Mouse (Mus musculus) intestine, postnatal 0 days (tissue): Measurements from ENCODE around the gene Akr1b8. TPM values are rescaled to one million over a fixed set of nuclear protein-coding genes. Genes with fewer than 3 reads are reported as not detected.
"Not testable (repeated sequence)": the region's sequence is repeated elsewhere in the genome, so short reads cannot be mapped to it uniquely, and the experiment has no call there.

Source experiments
- ATAC-seq: fragments of 200-750 bp; cut with Nextera tagmentation; 2 replicates; pipeline ENCODE4 v1.8.0; 2017; ENCODE audit warnings: mild to moderate bottlenecking, moderate TSS enrichment, moderate library complexity
- H3K27ac ChIP-seq: fragments of 300-500 bp; sonication (generic); 2 replicates; pipeline ENCODE4 v1.5.1; 2014; ENCODE audit warnings: mild to moderate bottlenecking, low read depth, low read length, moderate library complexity
- H3K27me3 ChIP-seq: fragments of 300-500 bp; sonication (generic); replicated peaks from 2 replicates; pipeline ENCODE4 v1.6.1; 2014; ENCODE audit warnings: low read length, mixed read lengths; ENCODE audit not compliant: control insufficient read depth, insufficient read depth
- H3K36me3 ChIP-seq: fragments of 300-500 bp; sonication (generic); 2 replicates; pipeline ENCODE4 v1.6.1; 2014; ENCODE audit warnings: mild to moderate bottlenecking, moderate library complexity; ENCODE audit not compliant: control insufficient read depth, insufficient read depth
- H3K4me1 ChIP-seq: fragments of 300-500 bp; sonication (generic); replicated peaks from 2 replicates; pipeline ENCODE4 v1.6.1; 2014; ENCODE audit warnings: antibody characterized with exemption, low read length, mixed read lengths; ENCODE audit not compliant: control insufficient read depth, insufficient read depth
- H3K4me2 ChIP-seq: fragments of 300-500 bp; sonication (generic); replicated peaks from 2 replicates; pipeline ENCODE4 v1.6.1; 2014; ENCODE audit warnings: low read depth, mild to moderate bottlenecking, moderate library complexity
- H3K4me3 ChIP-seq: fragments of 300-500 bp; sonication (generic); 2 replicates; pipeline ENCODE4 v1.5.1; 2014; ENCODE audit warnings: low read depth, low read length
- H3K9ac ChIP-seq: fragments of 300-500 bp; sonication (generic); 2 replicates; pipeline ENCODE4 v1.6.1; 2014; ENCODE audit warnings: mild to moderate bottlenecking, low read depth, low read length
- H3K9me3 ChIP-seq: fragments of 300-500 bp; sonication (generic); 2 replicates; pipeline ENCODE4 v1.6.1; 2016; ENCODE audit warnings: mixed run types; ENCODE audit not compliant: control insufficient read depth
- CTCF ChIP-seq: sonication (generic); IDR thresholded peaks from 2 replicates; pipeline ENCODE4 v1.5.1; 2016; ENCODE audit warnings: low read depth, mild to moderate bottlenecking, control low read depth, antibody characterized with exemption, moderate library complexity
- WGBS: fragments of 180-500 bp; shearing (Covaris S2); extraction: QIAGEN DNeasy Blood & Tissue Kit; methylation state at CpG from one replicate; pipeline ENCODE4 v1.1.7; 2014; 5-methylcytosine and 5-hydroxymethylcytosine counted together
- polyA plus RNA-seq: library from polyadenylated mRNA; unstranded; fragments of >200 nt; fragmentation: Nextera tagmentation; extraction: Ambion mirVana; gene quantifications from 2 replicates; pipeline ENCODE4 v1.2.1, GENCODE M21; 2015

Gene Akr1b8
- polyA plus RNA-seq, 1 experiment from 2014 or later: 5.8 TPM

DNA sequence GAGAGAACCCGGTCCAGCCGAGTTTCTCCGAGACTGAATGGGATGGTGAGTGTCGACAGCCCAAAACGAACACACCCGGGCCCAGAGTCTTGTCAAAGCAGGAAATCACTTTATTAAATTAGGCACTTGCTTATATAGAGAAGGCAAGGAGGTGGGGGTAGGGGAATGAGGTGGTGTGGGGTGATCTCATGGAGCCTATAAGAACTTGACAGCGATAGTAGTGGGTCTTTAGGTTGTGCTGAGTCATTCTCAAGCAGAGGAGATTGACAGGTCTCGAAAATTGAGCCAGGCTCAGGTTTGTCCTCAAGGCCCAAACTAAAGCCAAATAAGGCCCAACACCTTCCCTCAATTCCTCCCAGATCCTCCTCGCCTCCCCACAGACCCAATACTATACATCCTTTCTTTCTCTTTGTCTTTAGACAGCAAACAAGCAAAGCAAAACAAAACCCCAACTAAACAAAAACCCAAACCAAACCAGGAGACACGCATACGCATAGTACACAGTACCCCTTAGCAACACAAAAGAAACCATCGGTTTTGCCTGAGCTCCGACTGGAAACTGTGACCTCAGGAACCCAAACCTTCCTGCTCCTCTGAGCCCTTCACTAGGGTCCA is 45.8 kb downstream of the Akr1b8 start:
- H3K4me1 ChIP-seq: no peaks in the 10 kb centered on the region
- H3K27me3 ChIP-seq: no peaks in the 10 kb centered on the region
- no peak overlapping the region for H3K27ac ChIP-seq
- no peak for TF ChIP-seq CTCF
- 87% methylated on average over 13 of the region's 13 CpGs for WGBS
- no peak overlapping the region for H3K4me2 ChIP-seq
- no peaks in the 10 kb centered on the region for H3K9me3 ChIP-seq
- H3K4me3 ChIP-seq: no peak overlapping the region
- no peak for ATAC-seq
- no peak overlapping the region for H3K9ac ChIP-seq
- H3K36me3 ChIP-seq: peaks cover 6% of the 10 kb centered on the region; the same call in 1 of the 2 replicates

DNA sequence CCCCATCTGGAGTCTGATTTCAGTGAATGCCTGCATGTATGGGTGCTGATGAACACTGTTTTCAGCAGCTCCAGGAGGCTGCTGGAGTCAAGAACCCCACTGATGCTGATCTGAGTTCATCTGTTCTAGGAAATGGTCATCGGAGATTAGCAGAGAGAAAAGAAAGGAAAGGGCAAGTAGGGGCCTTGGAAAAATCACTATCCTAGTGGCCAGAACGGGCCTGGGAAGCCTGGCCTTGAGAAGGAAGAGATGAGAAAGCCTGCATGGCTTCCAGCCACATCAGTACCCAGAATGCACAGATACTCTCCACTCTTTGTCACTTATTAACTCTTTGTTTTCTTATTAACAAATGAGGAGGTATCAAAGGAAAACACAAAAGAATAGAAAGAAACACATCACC is 46.8 kb downstream of the Akr1b8 start:
- Histone ChIP-seq H3K36me3 (no peaks in the 10 kb centered on the region), H3K4me2 (no peak overlapping the region), H3K27ac (no peak overlapping the region), H3K4me1 (no peaks in the 10 kb centered on the region), H3K4me3 (no peak overlapping the region), H3K9ac (no peak overlapping the region), H3K27me3 (no peaks in the 10 kb centered on the region), H3K9me3 (no peaks in the 10 kb centered on the region)
- TF ChIP-seq CTCF: no peak
- ATAC-seq: no peak
- 82% methylated on average over 2 of the region's 2 CpGs for WGBS

DNA sequence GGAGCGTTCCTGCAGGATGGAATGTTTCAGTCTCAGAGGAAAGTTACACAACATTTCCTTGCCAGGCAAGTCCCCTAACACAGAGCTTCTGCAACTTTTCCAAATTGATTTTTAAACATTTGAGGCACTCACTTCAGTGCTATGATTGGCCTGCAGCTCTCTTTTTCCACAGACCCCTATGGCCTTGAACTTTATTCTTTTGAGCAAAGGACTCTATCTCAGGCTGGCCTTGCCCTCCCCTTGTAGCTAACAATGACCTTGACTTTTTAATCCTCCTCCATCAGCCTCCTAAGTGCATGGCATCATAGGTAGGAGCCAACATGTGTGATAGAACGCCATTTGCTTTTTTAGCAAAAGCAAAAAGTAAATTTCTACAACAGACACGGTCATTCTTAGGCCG is 52.8 kb downstream of the Akr1b8 start:
- TF ChIP-seq CTCF: no peak
- WGBS: 91% methylated on average over 4 of the region's 4 CpGs
- no peak for ATAC-seq

DNA sequence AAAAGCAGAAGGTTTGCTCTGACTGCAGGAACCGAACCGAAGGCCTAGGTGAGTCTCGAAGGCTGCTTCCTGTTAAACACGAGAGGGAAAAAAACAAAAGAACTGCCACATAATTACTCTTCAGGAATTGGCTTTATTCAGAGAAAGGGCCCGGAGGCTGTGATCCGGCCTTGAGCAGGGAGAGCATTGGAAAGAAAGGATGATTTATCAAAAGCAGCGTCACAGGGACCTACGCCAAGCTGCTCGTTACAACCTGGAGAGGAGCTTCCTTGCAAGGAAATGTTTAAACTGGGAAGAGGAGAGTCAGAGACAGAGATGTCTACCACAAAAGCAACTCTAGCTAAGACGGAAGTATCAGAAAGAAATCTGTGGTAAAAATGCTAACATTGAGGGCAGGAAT is 53.5 kb downstream of the Akr1b8 start:
- no peaks in the 10 kb centered on the region for H3K9me3 ChIP-seq
- no peak overlapping the region for H3K4me3 ChIP-seq
- H3K27me3 ChIP-seq: no peaks in the 10 kb centered on the region
- no peak for TF ChIP-seq CTCF
- 71% methylated on average over 10 of the region's 10 CpGs for WGBS
- no peak overlapping the region for H3K9ac ChIP-seq
- H3K4me2 ChIP-seq: no peak overlapping the region
- no peaks in the 10 kb centered on the region for H3K4me1 ChIP-seq
- H3K36me3 ChIP-seq: no peaks in the 10 kb centered on the region
- H3K27ac ChIP-seq: no peak overlapping the region
- ATAC-seq: no peak

More for the DNA sequence above, 52.8 kb downstream of the Akr1b8 start:
- Histone ChIP-seq H3K36me3 (no peaks in the 10 kb centered on the region), H3K9ac (no peak overlapping the region), H3K4me1 (no peaks in the 10 kb centered on the region), H3K27ac (no peak overlapping the region), H3K27me3 (no peaks in the 10 kb centered on the region), H3K9me3 (no peaks in the 10 kb centered on the region), H3K4me3 (no peak overlapping the region), H3K4me2 (no peak overlapping the region)

DNA sequence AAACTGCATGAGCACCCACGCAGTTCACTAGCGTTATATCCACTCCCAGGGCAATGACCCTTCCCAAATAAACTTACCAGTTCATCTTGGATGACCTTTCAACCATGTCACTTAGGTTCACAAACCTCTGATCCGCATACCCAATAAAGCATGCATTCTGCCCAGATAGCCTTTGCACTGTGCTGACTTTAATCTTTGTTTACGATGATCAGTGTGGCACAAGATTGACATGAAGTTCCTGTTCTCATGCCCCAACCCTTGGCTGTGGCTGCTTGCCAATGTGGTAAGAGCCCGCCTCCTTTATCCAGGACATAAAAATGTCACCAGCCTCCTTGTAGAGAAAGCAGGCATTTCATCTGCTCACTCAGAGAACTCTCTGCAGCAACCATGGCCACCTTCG is 58.1 kb downstream of the Akr1b8 start, which contains the start of gene Akr1b7:
Gene Akr1b7 (plus strand): TSS at position 312 of the 400 bp plus-strand sequence.
- H3K4me2 ChIP-seq: 0 out of 2 replicates have a peak within 1 kb of the TSS, but pooled peaks have one; percentile 2
- ATAC-seq: peak; percentile 78
- H3K27ac ChIP-seq: no peak within 1 kb of the TSS
- H3K36me3 ChIP-seq: no peaks in the 10 kb centered on the region
- 35% methylated on average over 6 of the region's 6 CpGs for WGBS
- no peak for TF ChIP-seq CTCF
- H3K4me1 ChIP-seq: 0 out of 2 replicates have a peak, but pooled peaks cover 3% of the 10 kb centered on the region
- H3K9me3 ChIP-seq: no peaks in the 10 kb centered on the region
- no peaks in the 10 kb centered on the region for H3K27me3 ChIP-seq
- no peak within 1 kb of the TSS for H3K9ac ChIP-seq
- H3K4me3 ChIP-seq: no peak within 1 kb of the TSS

DNA sequence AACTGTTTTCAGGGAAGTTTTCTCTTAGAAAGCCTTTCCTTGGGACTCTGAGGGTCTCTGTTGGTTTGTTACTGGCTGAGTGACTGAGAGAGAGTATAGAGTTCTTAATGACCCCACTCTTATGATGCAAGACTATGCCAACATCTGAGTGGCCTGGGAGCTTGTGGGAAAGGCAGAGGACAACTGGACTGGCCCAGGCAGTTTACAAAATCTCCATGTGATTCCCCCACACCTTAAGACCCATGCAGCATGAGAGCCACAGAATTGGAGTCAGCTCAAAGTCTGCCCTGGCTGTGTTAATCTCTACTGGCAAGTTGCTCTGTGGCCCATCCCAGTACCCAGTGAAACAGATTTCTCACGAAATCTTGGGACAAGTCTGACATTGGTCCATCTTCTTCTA is 58.8 kb downstream of the Akr1b8 start:
- H3K4me1 ChIP-seq: 0 out of 2 replicates have a peak, but pooled peaks cover 3% of the 10 kb centered on the region
- H3K4me2 ChIP-seq: 0 out of 2 replicates have a peak overlapping the region, but pooled peaks have one; percentile 2
- no peaks in the 10 kb centered on the region for H3K27me3 ChIP-seq
- no peak overlapping the region for H3K4me3 ChIP-seq
- H3K9me3 ChIP-seq: no peaks in the 10 kb centered on the region
- 57% methylated on average over 1 of the region's 1 CpGs for WGBS
- no peak overlapping the region for H3K27ac ChIP-seq
- no peak overlapping the region for H3K9ac ChIP-seq
- H3K36me3 ChIP-seq: no peaks in the 10 kb centered on the region
- ATAC-seq: peak; percentile 19; the same call in 1 of the 2 replicates
- TF ChIP-seq CTCF: no peak

DNA sequence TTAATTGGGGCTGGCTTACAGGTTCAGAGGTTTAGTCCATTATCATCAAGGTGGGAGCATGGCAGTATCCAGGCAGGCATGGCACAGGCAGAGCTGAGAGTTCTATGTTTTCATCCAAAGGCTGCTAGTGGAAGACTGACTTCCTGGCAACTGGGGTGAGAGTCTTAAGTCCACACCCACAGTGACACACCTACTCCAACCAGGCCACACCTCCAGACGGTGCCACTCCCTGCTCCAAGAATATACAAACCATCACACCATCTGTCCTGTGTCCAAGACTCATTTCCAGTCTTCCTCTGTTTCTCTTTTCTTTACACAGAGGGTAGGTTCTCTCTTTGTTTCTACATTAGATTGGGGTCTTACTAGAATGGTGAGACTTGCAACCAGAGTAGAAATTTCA is 59.5 kb downstream of the Akr1b8 start:
- ATAC-seq: peak; percentile 29; the same call in 1 of the 2 replicates
- WGBS: 14% methylated on average over 1 of the region's 1 CpGs
- not testable (repeated sequence) for H3K4me1 ChIP-seq, H3K36me3 ChIP-seq, H3K9me3 ChIP-seq, H3K27me3 ChIP-seq, H3K4me3 ChIP-seq, H3K27ac ChIP-seq, H3K4me2 ChIP-seq, H3K9ac ChIP-seq
